15 mouse cellular contexts compared by ENCODE assay signal in genomic region chr3:105835875-105836274, GRCm38 (mm10). TPM values are rescaled to one million over a fixed set of nuclear protein-coding genes. Genes with fewer than 3 reads are reported as not detected.
"Had no signal": no experiment of that assay in that cellular context is flagged by ENCODE, and none has a peak within 500 bp of the region (broad histone marks: within the 10 kb centered on the region; RNA-seq: fewer than 3 reads in every experiment).

No protein-coding gene starts in this region.

- DNase-seq: kidney, adult 18-20 months; kidney, postnatal 10 days; kidney, postnatal 4 days; lung, adult 18-20 months; lung, postnatal 36 days; midbrain, embryonic 14.5 days; thymus, postnatal 4 days had no signal

- H3K36me3 ChIP-seq: intestine, embryonic 15.5 days; limb, embryonic 10.5 days; neural tube, embryonic 15.5 days had no signal

- H3K4me3 ChIP-seq: intestine, embryonic 15.5 days; left cerebral cortex, adult 2 months; limb, embryonic 10.5 days; myocyte; neural tube, embryonic 15.5 days had no signal

- H3K27ac ChIP-seq: intestine, embryonic 15.5 days; left cerebral cortex, adult 2 months; limb, embryonic 10.5 days; neural tube, embryonic 15.5 days; stomach, postnatal 0 days had no signal

- ATAC-seq: intestine, embryonic 15.5 days; lung, postnatal 0 days had no signal

- H3K4me1 ChIP-seq: intestine, embryonic 15.5 days; limb, embryonic 10.5 days; neural tube, embryonic 15.5 days had no signal

- H3K9me3 ChIP-seq: intestine, embryonic 15.5 days; limb, embryonic 10.5 days; neural tube, embryonic 15.5 days had no signal

- H3K27me3 ChIP-seq: intestine, embryonic 15.5 days; neural tube, embryonic 15.5 days had no signal

RNA-seq across cellular contexts. Expression of gene Adora3, which starts 34.8 kb away (rescaled TPM):
- polyA plus RNA-seq: midbrain, embryonic 14.5 days; myocyte had no signal

RNA-seq across cellular contexts. Expression of gene Tmigd3, which starts 34.8 kb away (rescaled TPM):
- polyA plus RNA-seq: limb, embryonic 10.5 days; midbrain, embryonic 14.5 days; neural tube, embryonic 11.5 days; neural tube, embryonic 15.5 days had no signal
